Mouse (Mus musculus) left cerebral cortex, postnatal 36 days (tissue): Measurements from ENCODE around the gene Bmp6. TPM values are rescaled to one million over a fixed set of nuclear protein-coding genes. Genes with fewer than 3 reads are reported as not detected.

Experiments
- DNase-seq, 2 experiments: peaks; one replicate each; pipeline ENCODE4 v3.0.0; 2021 to 2022; ENCODE audit warnings: low spot score in 2 of 2, mixed read lengths in 1 of 2
- intact Hi-C: fragments of 180-260 bp; cut with DNase I; formaldehyde crosslinking; loops from one replicate; pipeline ENCODE4 v1.15.1; 2025
- total RNA-seq, 2 experiments: library from RNA; stranded (reverse); gene quantifications; 2 replicates each; pipeline ENCODE4 v1.2.3; 2021

The Bmp6 gene
- total RNA-seq = 10 to 100 TPM in 1 of 2 experiments, 1 to 10 TPM in 1; 6.5 to 11.8 TPM

DNA sequence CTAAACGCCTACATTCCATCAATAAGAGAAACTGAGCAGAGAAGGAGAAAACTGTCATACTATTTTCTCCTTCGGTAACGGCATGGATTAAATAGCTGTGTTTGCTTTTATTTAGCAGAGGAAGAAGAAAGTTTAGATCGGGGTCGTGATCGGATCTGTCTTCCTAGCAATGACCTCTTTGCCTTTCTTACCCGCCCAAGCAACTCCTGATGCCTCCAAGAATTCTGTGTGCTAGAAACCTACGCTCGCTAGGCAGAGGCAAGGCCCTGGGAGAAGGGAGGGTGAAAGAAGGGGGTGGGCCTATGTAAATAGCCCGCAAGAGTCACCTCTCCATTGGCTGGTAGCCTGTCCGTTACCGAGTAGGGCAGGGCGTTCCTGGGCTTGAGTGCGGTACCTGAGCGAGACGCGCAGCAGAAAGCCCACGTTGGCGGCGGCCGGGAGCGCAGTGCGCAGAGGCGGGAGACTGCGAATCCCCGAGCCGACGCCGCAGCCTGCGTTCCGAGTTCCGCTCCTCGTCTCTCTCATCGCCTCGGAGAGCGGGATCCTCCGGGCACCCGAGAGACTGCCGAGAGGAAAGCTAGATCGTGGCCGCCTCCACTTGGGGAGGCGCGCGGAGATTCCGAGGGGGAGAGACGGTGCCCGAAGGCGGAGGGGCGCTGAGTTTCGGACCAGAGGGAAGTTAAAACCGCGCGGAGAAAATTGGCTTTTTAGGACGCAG lies at the start of gene Bmp6:
TSS of gene Bmp6 (plus strand) at position 395 of the 718 bp plus-strand sequence.
- intact Hi-C loops = loop anchor here (5.0 kb wide), 2 partner anchors 182 to 252 kb away; partner anchors contain the start of gene Txndc5
- DNase-seq = peak; percentile 78

- intact Hi-C loops = no loop called here
- no peak for DNase-seq
Measured at GRCm38 (mm10) chr13:38296166-38296565, 48.7 kb upstream of the Bmp6 start.

GRCm38 (mm10) chr13:38296601-38297000 lies 48.3 kb upstream of the Bmp6 start:
- DNase-seq = no peak

DNA sequence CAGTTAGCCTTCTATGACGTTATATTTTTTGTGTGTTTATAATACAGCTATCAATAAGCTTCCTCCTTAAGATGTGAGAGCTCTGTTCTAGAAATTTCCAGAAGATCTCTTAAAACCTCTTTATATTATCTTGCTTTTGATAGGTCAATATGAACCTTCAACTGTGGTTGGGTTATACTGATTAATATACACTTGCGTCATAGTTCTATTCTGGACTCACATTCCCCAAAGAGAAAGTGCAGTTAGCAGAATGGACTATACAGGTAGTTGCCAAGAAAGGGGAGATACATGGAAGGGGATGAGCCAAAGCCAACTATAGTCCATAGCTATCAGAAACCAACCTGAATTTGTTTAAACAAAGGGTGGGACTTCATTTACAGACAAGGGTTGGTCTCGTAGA lies 33.8 kb upstream of the Bmp6 start:
- DNase-seq = no peak
- intact Hi-C loops = no loop called here

More at GRCm38 (mm10) chr13:38296601-38297000, 48.3 kb upstream of the Bmp6 start:
- intact Hi-C loops = no loop called here

GRCm38 (mm10) chr13:38312357-38313040 lies 32.4 kb upstream of the Bmp6 start:
- no peak for DNase-seq
- intact Hi-C loops = no loop called here

- intact Hi-C loops = no loop called here
- no peak for DNase-seq
Measured at GRCm38 (mm10) chr13:38314590-38314989, 30.3 kb upstream of the Bmp6 start.

- DNase-seq = no peak
- intact Hi-C loops = no loop called here
Measured at GRCm38 (mm10) chr13:38318418-38318817, 26.5 kb upstream of the Bmp6 start.

- intact Hi-C loops = no loop called here
- DNase-seq = no peak
Measured at GRCm38 (mm10) chr13:38320354-38320753, 24.6 kb upstream of the Bmp6 start.

DNA sequence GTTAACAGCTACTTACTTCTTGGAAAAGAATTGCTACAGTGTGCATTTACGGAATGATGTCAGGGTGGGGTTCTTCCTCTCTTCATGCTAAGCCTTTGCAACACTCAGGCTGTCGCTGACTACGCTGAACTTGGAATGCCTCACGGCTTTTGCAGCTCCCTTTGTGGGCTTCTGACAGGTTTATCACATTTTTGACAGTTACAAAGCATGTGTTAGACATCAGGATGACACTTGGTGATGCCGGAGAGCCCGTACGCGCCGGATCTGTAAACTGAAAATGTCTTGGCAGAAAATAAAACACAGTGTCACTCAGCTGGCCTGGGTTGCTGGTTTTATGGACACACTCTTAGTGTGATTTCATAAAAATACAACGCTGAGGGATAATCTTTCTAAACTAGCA lies 20.5 kb upstream of the Bmp6 start:
- no peak for DNase-seq
- intact Hi-C loops = no loop called here

- intact Hi-C loops = no loop called here
- DNase-seq = no peak
Measured at GRCm38 (mm10) chr13:38327377-38327776, 17.5 kb upstream of the Bmp6 start.

GRCm38 (mm10) chr13:38333496-38333895 lies 11.4 kb upstream of the Bmp6 start:
- intact Hi-C loops = no loop called here
- no peak for DNase-seq

DNA sequence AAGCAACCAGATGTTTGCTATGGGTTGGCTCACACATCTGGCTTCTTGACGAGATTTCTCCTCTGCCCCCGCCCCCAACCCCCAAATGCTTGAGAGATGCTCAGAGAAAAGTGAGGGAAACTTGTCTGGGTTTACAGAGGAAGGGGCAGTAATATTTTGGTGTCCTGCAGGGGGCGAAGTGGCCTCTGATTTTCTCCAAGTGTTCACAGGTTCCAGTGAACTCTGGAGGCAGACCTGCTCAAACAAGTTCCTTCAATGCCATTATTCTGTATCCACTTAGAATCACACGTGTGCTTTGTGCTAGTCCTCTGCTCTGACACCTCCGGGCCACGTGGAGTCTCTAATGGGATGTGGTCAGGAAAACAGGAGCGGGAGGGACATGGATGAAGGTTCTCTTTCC lies 2.3 kb upstream of the Bmp6 start:
- intact Hi-C loops = loop anchor here (5.0 kb wide), 2 partner anchors 185 to 255 kb away; partner anchors contain the start of gene Txndc5
- DNase-seq = peak; percentile 16 to 37

GRCm38 (mm10) chr13:38343202-38343601 lies 1.7 kb upstream of the Bmp6 start:
- intact Hi-C loops = loop anchor here (5.0 kb wide), 2 partner anchors 184 to 254 kb away; partner anchors contain the start of gene Txndc5
- DNase-seq = no peak

GRCm38 (mm10) chr13:38345431-38345820 lies 519 bp downstream of the Bmp6 start:
- no peak for DNase-seq
- intact Hi-C loops = no loop called here

GRCm38 (mm10) chr13:38346096-38346915 lies 1.4 kb downstream of the Bmp6 start:
- no peak for DNase-seq
- intact Hi-C loops = no loop called here

GRCm38 (mm10) chr13:38347021-38347774 lies 2.3 kb downstream of the Bmp6 start:
- intact Hi-C loops = no loop called here
- DNase-seq = no peak

DNA sequence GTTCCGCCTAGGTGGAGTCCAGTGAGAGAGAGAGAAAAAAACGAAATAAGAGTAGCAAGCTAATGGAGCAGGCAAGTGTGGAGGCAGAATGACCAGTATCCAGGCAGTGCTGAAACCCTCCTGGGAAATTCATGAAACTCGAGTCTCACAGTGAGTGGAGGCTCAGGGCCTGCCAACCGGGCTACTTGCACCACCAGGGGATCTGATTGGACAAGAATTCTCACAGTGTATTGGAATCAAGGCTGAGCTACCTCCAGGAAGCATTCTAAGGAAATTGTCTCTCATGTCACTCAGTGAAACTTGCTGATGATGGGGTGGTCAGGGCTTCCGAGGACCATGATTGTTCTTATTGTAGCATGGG lies 2.8 kb downstream of the Bmp6 start:
- DNase-seq = no peak
- intact Hi-C loops = no loop called here

- intact Hi-C loops = no loop called here
- DNase-seq = no peak
Measured at GRCm38 (mm10) chr13:38349046-38349445, 4.1 kb downstream of the Bmp6 start.

GRCm38 (mm10) chr13:38349818-38350217 lies 4.9 kb downstream of the Bmp6 start:
- intact Hi-C loops = no loop called here

GRCm38 (mm10) chr13:38351996-38352395 lies 7.1 kb downstream of the Bmp6 start:
- intact Hi-C loops = no loop called here
- DNase-seq = no peak

More at GRCm38 (mm10) chr13:38349818-38350217, 4.9 kb downstream of the Bmp6 start:
- no peak for DNase-seq
